Mouse (Mus musculus): ENCODE measurements around the gene Ccdc141. TPM values are rescaled to one million over a fixed set of nuclear protein-coding genes. Genes with fewer than 3 reads are reported as not detected.

Ccdc141 gene
- polyA plus RNA-seq, 1 experiment from 2014 or later: 4.3 TPM

DNA sequence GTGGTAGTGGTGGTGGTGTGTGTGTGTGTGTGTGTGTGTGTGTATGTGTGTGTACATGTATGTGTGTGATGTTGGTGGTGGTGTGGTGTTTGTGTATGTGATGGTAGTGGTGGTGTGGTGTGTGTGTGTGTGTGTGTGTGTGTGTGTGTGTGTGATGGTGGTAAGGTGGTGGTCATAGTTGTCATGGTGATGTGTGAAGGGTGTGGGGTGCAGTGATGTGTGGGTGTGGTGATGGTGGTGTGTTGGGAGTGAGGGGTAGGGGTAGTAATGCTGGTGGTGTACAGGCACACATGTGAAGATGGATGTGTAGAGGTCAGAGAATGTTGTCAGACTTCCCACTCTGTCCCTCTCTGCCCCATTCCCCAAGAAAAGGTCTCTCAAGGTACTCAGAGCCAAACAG, 85.1 kb downstream of the Ccdc141 start:
- Histone ChIP-seq H3K27me3 (replicated peaks; ENCODE audit: control insufficient read depth, insufficient read depth, low read length) (no peaks in the 10 kb centered on the region), H3K4me3 (ENCODE audit: low read depth, low read length) (no peak overlapping the region), H3K4me1 (ENCODE audit: control insufficient read depth, insufficient read depth, low read length) (no peaks in the 10 kb centered on the region), H3K4me2 (ENCODE audit: low read length) (no peak overlapping the region), H3K36me3 (ENCODE audit: control insufficient read depth, insufficient read depth, low read length) (no peaks in the 10 kb centered on the region), H3K27ac (ENCODE audit: low read depth, low read length) (no peak overlapping the region), H3K9ac (ENCODE audit: low read length) (no peak overlapping the region), H3K9me3 (replicated peaks; ENCODE audit: control insufficient read depth, low read length) (no peaks in the 10 kb centered on the region)
- ATAC-seq (no peak), DNase-seq (ENCODE audit: low spot score) (no peak)

DNA sequence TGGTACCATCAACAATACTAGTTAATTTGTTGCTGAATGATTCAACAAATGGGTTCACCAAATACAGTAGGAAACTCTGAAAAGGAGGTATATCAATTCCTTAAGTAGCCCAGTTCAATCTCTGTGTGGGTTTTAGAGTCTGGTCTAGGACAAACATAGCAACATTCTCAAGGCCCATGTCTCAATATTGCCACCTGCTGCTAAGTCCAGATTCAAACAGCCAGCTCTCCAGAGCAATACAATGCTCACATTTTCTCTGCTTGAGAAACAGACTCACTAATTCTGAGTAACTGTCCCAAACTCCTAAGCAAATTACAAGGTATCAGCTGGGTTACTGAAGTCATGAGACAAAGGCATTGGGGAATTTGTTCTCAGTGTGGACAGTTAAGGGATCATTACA, 85.8 kb downstream of the Ccdc141 start:
- Histone ChIP-seq H3K9me3 (replicated peaks; ENCODE audit: control insufficient read depth, low read length) (no peaks in the 10 kb centered on the region), H3K9ac (ENCODE audit: low read length) (no peak overlapping the region), H3K4me1 (ENCODE audit: control insufficient read depth, insufficient read depth, low read length) (no peaks in the 10 kb centered on the region), H3K27me3 (replicated peaks; ENCODE audit: control insufficient read depth, insufficient read depth, low read length) (no peaks in the 10 kb centered on the region), H3K4me2 (ENCODE audit: low read length) (no peak overlapping the region), H3K27ac (ENCODE audit: low read depth, low read length) (no peak overlapping the region), H3K4me3 (ENCODE audit: low read depth, low read length) (no peak overlapping the region), H3K36me3 (ENCODE audit: control insufficient read depth, insufficient read depth, low read length) (no peaks in the 10 kb centered on the region)
- ATAC-seq: no peak
- DNase-seq (ENCODE audit: low spot score): no peak

DNA sequence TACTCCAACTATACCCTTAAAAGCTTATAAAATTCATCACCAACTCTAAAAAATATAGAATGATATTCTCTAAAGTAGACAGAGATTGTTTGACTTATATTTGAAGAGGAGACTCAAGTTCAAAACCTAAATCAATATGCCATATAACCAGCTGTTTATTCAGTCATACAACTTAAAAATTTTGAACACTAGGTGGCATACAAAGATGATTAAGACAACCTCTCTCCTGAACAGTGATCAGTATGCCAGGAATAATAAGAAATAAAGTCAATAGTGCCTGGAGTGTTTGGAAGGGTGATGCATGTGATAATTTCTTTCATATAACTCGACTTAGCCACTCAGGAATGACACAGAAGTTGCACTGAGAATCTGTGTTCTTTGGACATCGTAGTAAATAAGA, 89.3 kb downstream of the Ccdc141 start:
- H3K9me3 ChIP-seq (replicated peaks; ENCODE audit: control insufficient read depth, low read length): no peaks in the 10 kb centered on the region
- ATAC-seq: no peak
- H3K9ac ChIP-seq (ENCODE audit: low read length): no peak overlapping the region
- DNase-seq (ENCODE audit: low spot score): peak; percentile 47
- 82% methylated on average over 2 of the region's 2 CpGs for WGBS
- H3K27me3 ChIP-seq (replicated peaks; ENCODE audit: control insufficient read depth, insufficient read depth, low read length): no peaks in the 10 kb centered on the region
- H3K4me3 ChIP-seq (ENCODE audit: low read depth, low read length): no peak overlapping the region
- H3K4me2 ChIP-seq (ENCODE audit: low read length): no peak overlapping the region
- no peak overlapping the region for H3K27ac ChIP-seq (ENCODE audit: low read depth, low read length)
- no peaks in the 10 kb centered on the region for H3K36me3 ChIP-seq (ENCODE audit: control insufficient read depth, insufficient read depth, low read length)
- no peaks in the 10 kb centered on the region for H3K4me1 ChIP-seq (ENCODE audit: control insufficient read depth, insufficient read depth, low read length)

DNA sequence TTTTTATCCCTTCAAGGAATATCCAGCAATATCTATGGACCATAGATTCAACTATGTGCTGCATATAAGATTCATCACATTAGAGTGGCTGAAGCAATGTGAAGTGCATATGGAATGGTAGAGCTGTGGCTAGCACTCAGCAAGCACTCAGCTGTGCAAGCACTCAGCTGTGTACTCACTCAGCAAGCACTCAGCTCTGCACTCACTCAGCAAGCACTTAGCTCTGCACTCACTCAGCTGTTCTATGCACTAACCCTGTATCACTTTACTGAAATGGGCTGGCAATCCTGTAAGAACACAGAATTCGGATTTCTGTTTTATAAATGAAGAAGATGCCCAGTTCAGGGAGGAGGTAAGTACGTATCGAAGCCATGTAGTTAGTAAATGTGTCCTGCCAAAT, 89.8 kb downstream of the Ccdc141 start:
- DNase-seq (ENCODE audit: low spot score): no peak
- WGBS: 94% methylated on average over 3 of the region's 3 CpGs
- H3K4me2 ChIP-seq (ENCODE audit: low read length): no peak overlapping the region
- H3K9me3 ChIP-seq (replicated peaks; ENCODE audit: control insufficient read depth, low read length): no peaks in the 10 kb centered on the region
- H3K9ac ChIP-seq (ENCODE audit: low read length): no peak overlapping the region
- no peak overlapping the region for H3K27ac ChIP-seq (ENCODE audit: low read depth, low read length)
- no peaks in the 10 kb centered on the region for H3K36me3 ChIP-seq (ENCODE audit: control insufficient read depth, insufficient read depth, low read length)
- H3K4me3 ChIP-seq (ENCODE audit: low read depth, low read length): no peak overlapping the region
- H3K27me3 ChIP-seq (replicated peaks; ENCODE audit: control insufficient read depth, insufficient read depth, low read length): no peaks in the 10 kb centered on the region
- no peak for ATAC-seq
- H3K4me1 ChIP-seq (ENCODE audit: control insufficient read depth, insufficient read depth, low read length): no peaks in the 10 kb centered on the region

DNA sequence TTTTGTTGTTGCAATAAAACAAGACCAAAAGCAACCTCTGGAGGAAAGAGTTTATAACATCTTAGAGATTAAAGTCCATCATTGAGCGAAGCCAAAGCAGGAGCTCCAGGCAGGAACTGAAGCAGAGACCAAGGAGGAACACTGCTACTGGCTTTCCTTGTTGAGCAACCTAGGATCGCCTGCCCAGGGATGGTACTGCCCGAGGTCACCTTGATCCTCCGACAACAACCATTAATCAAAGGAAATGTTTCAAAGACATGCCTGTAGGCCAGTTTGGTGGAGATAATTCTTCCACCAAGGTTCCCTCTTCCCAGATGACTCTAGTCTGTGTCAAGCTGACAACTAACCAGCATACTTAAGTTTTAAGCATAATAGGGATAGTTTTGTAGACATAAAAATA, 91.7 kb downstream of the Ccdc141 start:
- no peaks in the 10 kb centered on the region for H3K27me3 ChIP-seq (replicated peaks; ENCODE audit: control insufficient read depth, insufficient read depth, low read length)
- no peaks in the 10 kb centered on the region for H3K4me1 ChIP-seq (ENCODE audit: control insufficient read depth, insufficient read depth, low read length)
- no peak for DNase-seq (ENCODE audit: low spot score)
- H3K27ac ChIP-seq (ENCODE audit: low read depth, low read length): no peak overlapping the region
- H3K4me3 ChIP-seq (ENCODE audit: low read depth, low read length): no peak overlapping the region
- no peaks in the 10 kb centered on the region for H3K36me3 ChIP-seq (ENCODE audit: control insufficient read depth, insufficient read depth, low read length)
- WGBS: 94% methylated on average over 4 of the region's 4 CpGs
- no peak for ATAC-seq
- H3K9ac ChIP-seq (ENCODE audit: low read length): no peak overlapping the region
- no peak overlapping the region for H3K4me2 ChIP-seq (ENCODE audit: low read length)
- H3K9me3 ChIP-seq (replicated peaks; ENCODE audit: control insufficient read depth, low read length): no peaks in the 10 kb centered on the region

DNA sequence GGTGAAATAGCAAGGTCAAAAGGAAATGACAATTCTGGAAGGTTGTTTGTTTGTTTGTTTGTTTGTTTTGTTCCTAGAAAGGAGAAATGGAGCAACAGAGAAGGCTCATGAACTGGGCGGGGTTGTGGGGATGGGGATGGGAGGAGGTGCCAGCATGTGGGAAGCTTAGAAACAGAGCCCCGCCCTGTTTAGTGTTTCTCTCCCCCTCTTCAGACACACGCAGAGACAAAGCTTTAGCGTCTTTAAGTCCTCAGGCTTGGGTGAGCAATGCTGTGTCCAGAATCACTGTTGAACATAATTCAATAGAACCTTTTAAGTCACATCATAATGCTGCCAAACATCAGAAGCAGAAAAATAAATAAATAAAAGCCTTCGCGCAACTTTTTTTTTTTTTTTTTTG, 96.1 kb downstream of the Ccdc141 start:
- no peak overlapping the region for H3K9ac ChIP-seq (ENCODE audit: low read length)
- H3K9me3 ChIP-seq (replicated peaks; ENCODE audit: control insufficient read depth, low read length): no peaks in the 10 kb centered on the region
- peak; percentile 10 for DNase-seq (ENCODE audit: low spot score)
- H3K27ac ChIP-seq (ENCODE audit: low read depth, low read length): no peak overlapping the region
- WGBS: 21% methylated on average over 6 of the region's 6 CpGs
- no peak overlapping the region for H3K4me2 ChIP-seq (ENCODE audit: low read length)
- no peaks in the 10 kb centered on the region for H3K36me3 ChIP-seq (ENCODE audit: control insufficient read depth, insufficient read depth, low read length)
- ATAC-seq: peak; percentile 67; the same call in 1 of the 2 replicates
- no peaks in the 10 kb centered on the region for H3K27me3 ChIP-seq (replicated peaks; ENCODE audit: control insufficient read depth, insufficient read depth, low read length)
- H3K4me3 ChIP-seq (ENCODE audit: low read depth, low read length): no peak overlapping the region
- H3K4me1 ChIP-seq (ENCODE audit: control insufficient read depth, insufficient read depth, low read length): no peaks in the 10 kb centered on the region

DNA sequence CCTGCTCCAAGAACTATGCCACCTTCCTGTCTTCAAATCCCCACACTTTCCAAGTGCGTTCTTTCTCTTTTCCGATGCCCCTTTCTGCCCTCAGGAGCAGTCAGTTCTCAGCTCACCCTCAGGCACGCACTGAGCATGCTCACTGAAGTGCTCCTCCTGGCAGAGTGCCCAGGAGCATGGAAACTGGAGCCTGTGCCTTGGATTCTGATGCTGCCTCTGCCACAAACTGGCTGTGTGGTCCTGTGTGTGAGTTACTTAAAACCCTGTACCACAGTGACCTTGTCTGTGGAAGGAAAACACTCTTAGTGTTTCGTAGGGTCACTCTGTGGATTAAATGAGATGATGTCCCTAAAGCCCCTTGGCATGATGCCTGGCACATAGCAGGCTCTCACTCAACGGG, 96.5 kb downstream of the Ccdc141 start:
- Histone ChIP-seq H3K27me3 (replicated peaks; ENCODE audit: control insufficient read depth, insufficient read depth, low read length) (no peaks in the 10 kb centered on the region), H3K27ac (ENCODE audit: low read depth, low read length) (no peak overlapping the region), H3K4me3 (ENCODE audit: low read depth, low read length) (no peak overlapping the region), H3K4me1 (ENCODE audit: control insufficient read depth, insufficient read depth, low read length) (no peaks in the 10 kb centered on the region), H3K4me2 (ENCODE audit: low read length) (no peak overlapping the region), H3K9ac (ENCODE audit: low read length) (no peak overlapping the region), H3K9me3 (replicated peaks; ENCODE audit: control insufficient read depth, low read length) (no peaks in the 10 kb centered on the region), H3K36me3 (ENCODE audit: control insufficient read depth, insufficient read depth, low read length) (no peaks in the 10 kb centered on the region)
- DNase-seq (ENCODE audit: low spot score): peak; percentile 63
- peak; percentile 80 for ATAC-seq
- WGBS: 30% methylated on average over 5 of the region's 5 CpGs

DNA sequence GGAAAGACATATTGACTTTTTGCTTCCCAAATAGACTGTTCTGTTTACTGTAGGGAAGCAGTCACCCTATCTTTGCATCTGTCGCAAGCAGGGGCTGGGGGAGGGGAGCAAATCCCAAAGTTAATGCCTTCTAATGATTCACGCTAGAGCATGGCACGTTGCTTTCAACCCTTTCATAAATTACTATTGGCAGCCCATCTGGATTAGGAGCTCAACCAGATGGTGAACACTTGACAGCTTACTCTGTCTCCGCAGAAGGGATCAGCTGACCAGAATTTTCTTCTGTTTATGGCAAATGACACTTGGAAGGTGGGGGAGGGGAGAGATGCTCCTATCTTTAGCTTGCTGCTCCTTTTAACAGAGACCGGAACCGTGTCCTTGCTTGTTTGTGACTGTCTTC, 105.1 kb downstream of the Ccdc141 start:
- H3K27ac ChIP-seq (ENCODE audit: low read depth, low read length): 0 out of 2 replicates have a peak overlapping the region, but pooled peaks have one; percentile 72
- H3K9me3 ChIP-seq (replicated peaks; ENCODE audit: control insufficient read depth, low read length): no peaks in the 10 kb centered on the region
- H3K9ac ChIP-seq (ENCODE audit: low read length): no peak overlapping the region
- no peak overlapping the region for H3K4me2 ChIP-seq (ENCODE audit: low read length)
- no peak overlapping the region for H3K4me3 ChIP-seq (ENCODE audit: low read depth, low read length)
- H3K4me1 ChIP-seq (ENCODE audit: control insufficient read depth, insufficient read depth, low read length): peaks cover 6% of the 10 kb centered on the region; the same call in 1 of the 2 replicates
- no peaks in the 10 kb centered on the region for H3K27me3 ChIP-seq (replicated peaks; ENCODE audit: control insufficient read depth, insufficient read depth, low read length)
- DNase-seq (ENCODE audit: low spot score) (peak; percentile 94), ATAC-seq (peak; percentile 94)
- 31% methylated on average over 6 of the region's 6 CpGs for WGBS
- no peaks in the 10 kb centered on the region for H3K36me3 ChIP-seq (ENCODE audit: control insufficient read depth, insufficient read depth, low read length)

DNA sequence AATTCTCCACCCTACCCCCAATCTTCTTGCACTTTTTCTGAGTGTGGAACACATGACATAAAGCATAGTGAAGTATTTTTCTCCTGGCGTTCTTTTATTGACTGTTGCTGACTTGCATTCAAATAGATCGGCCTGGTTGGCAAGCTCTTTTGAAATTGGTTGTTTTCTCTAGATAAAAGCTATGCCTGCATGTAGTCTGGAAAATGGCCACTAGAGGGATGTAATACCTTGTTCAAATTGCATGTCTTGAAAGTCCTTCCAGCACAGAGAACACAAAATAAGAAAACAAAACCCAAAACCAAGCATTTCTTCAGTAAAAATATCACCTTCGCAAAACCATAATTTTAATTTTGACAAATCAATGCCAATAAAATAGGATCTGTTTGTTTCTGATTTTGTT, 108.6 kb downstream of the Ccdc141 start:
- WGBS: 24% methylated on average over 3 of the region's 3 CpGs
- Histone ChIP-seq H3K4me3 (ENCODE audit: low read depth, low read length) (no peak overlapping the region), H3K36me3 (ENCODE audit: control insufficient read depth, insufficient read depth, low read length) (no peaks in the 10 kb centered on the region), H3K27ac (ENCODE audit: low read depth, low read length) (no peak overlapping the region), H3K27me3 (replicated peaks; ENCODE audit: control insufficient read depth, insufficient read depth, low read length) (no peaks in the 10 kb centered on the region), H3K4me2 (ENCODE audit: low read length) (no peak overlapping the region), H3K9me3 (replicated peaks; ENCODE audit: control insufficient read depth, low read length) (no peaks in the 10 kb centered on the region), H3K4me1 (ENCODE audit: control insufficient read depth, insufficient read depth, low read length) (peaks cover 9% of the 10 kb centered on the region; the same call in 1 of the 2 replicates), H3K9ac (ENCODE audit: low read length) (no peak overlapping the region)
- ATAC-seq (peak; percentile 32), DNase-seq (ENCODE audit: low spot score) (peak; percentile 91)
